In the genomic region with DNA sequence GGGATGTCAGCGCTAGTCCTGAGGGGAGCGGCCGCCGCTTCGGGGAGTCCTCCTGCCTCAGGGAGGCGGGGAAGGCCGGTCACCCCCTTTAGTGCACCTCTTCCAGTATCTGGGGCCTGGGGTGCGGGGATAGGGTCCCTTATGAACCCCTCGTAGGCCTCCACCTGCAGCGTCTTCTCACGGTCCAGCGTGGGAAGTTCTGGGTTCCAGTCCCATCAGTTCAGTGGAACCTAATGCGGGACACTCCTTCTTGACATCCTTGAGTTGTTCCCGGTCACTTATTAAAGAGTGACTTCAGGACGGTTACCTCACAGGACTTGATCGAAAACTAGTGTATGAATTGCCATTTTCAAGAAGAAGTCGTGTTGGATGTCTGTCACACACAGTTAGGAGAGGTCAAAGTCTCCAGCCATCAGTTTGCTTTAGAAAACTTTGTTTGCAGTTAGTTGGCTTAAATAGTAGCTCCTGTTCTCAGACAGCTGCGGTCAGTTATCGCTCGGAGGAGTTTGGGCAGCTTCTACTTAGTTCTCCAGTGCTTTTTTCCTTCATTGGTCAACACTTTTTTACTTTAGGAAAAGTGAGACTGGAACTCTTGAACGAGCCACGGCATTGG, we compare ENCODE assay signal across 8 mouse cellular contexts. TPM values are rescaled to one million over a fixed set of nuclear protein-coding genes. Genes with fewer than 3 reads are reported as not detected.
A peak's percentile ranks its signal among the peaks of the same experiment; 100 is the strongest.
DNase-seq lines count a peak whose midpoint lies in the region; ATAC-seq and TF ChIP-seq lines count a peak whose summit lies in the region.

No protein-coding gene starts in this region.

- no peak for TF ChIP-seq EP300 in heart, adult 2 months (IDR thresholded peaks at IDR 0.05; ENCODE audit: insufficient read depth, low read depth, low read length)

- H3K9me3 ChIP-seq in hindbrain, embryonic 14.5 days (ENCODE audit: control insufficient read depth, low read length) = no peaks in the 10 kb centered on the region
- H3K9me3 ChIP-seq in liver, embryonic 13.5 days (replicated peaks) = no peaks in the 10 kb centered on the region

- peak overlapping the region; percentile 97 for H3K4me3 ChIP-seq in heart, adult 2 months
- peak overlapping the region; percentile 52 for H3K4me3 ChIP-seq in cortical plate, adult 2 months (ENCODE audit: insufficient read depth, low read length)
- H3K4me3 ChIP-seq in hindbrain, embryonic 14.5 days (replicated peaks; ENCODE audit: low read length) = peak overlapping the region; percentile 84
- peak overlapping the region; percentile 71 for H3K4me3 ChIP-seq in liver, embryonic 13.5 days (replicated peaks)

- intact Hi-C loops in heart, adult 2 months (cut with DNase I) = loop anchor here (5.0 to 10.0 kb wide), 3 partner anchors 90 to 367 kb away; a partner anchor contains a TSS

- no peaks in the 10 kb centered on the region for H3K27me3 ChIP-seq in heart, adult 2 months (ENCODE audit: control insufficient read depth, insufficient read depth, low read length)
- H3K27me3 ChIP-seq in hindbrain, embryonic 14.5 days (ENCODE audit: control insufficient read depth, insufficient read depth, low read length) = no peaks in the 10 kb centered on the region
- no peaks in the 10 kb centered on the region for H3K27me3 ChIP-seq in liver, embryonic 13.5 days

- peak overlapping the region; percentile 81 for H3K9ac ChIP-seq in heart, adult 2 months (ENCODE audit: low read depth, low read length)
- peak overlapping the region; percentile 76 for H3K9ac ChIP-seq in hindbrain, embryonic 14.5 days
- H3K9ac ChIP-seq in liver, embryonic 13.5 days = peak overlapping the region; percentile 75

- H3K4me2 ChIP-seq in hindbrain, embryonic 14.5 days (replicated peaks) = peak overlapping the region; percentile 68
- H3K4me2 ChIP-seq in liver, embryonic 13.5 days = peak overlapping the region; percentile 92

- peaks cover 3% of the 10 kb centered on the region; the same call in 1 of the 2 replicates for H3K4me1 ChIP-seq in heart, adult 2 months (ENCODE audit: control insufficient read depth, insufficient read depth, low read length)
- H3K4me1 ChIP-seq in cortical plate, adult 2 months (ENCODE audit: control insufficient read depth, insufficient read depth, low read length) = peaks cover 2% of the 10 kb centered on the region; the same call in 1 of the 2 replicates
- H3K4me1 ChIP-seq in hindbrain, embryonic 14.5 days (replicated peaks; ENCODE audit: control insufficient read depth, insufficient read depth, low read length) = peaks cover 14% of the 10 kb centered on the region
- peaks cover 28% of the 10 kb centered on the region for H3K4me1 ChIP-seq in liver, embryonic 13.5 days (replicated peaks)

- ATAC-seq in hindbrain, embryonic 14.5 days (ENCODE audit: low FRiP score) = no peak
- ATAC-seq in liver, embryonic 13.5 days (ENCODE audit: low read depth) = no peak
- no peak for ATAC-seq in erythroid progenitor cell, adult 5-6 weeks (replicated peaks; ENCODE audit: low FRiP score, poor library complexity, severe bottlenecking)
- ATAC-seq in frontal cortex, adult (ENCODE audit: low TSS enrichment) = no peak

- peak overlapping the region; percentile 94 for H3K27ac ChIP-seq in heart, adult 2 months
- H3K27ac ChIP-seq in cortical plate, adult 2 months (ENCODE audit: insufficient read depth, low read length) = no peak overlapping the region
- H3K27ac ChIP-seq in hindbrain, embryonic 14.5 days = peak overlapping the region; percentile 69; the same call in 1 of the 2 replicates
- H3K27ac ChIP-seq in liver, embryonic 13.5 days = peak overlapping the region; percentile 75

- DNase-seq in heart, adult 2 months = peak in 1 of 2 experiments; percentile 8
- DNase-seq in heart, postnatal 4 days = no peak
- no peak for DNase-seq in hindbrain, embryonic 14.5 days (ENCODE audit: low spot score)
- DNase-seq in liver, embryonic 13.5 days = no peak
- no peak for DNase-seq in thymus, postnatal 0 days (ENCODE audit: low spot score)

- 16% methylated on average over 22 of the region's 22 CpGs for WGBS in heart, adult 2 months
- 26% methylated on average over 18 of the region's 22 CpGs for WGBS in hindbrain, embryonic 14.5 days
- WGBS in liver, embryonic 13.5 days (ENCODE audit: insufficient replicate concordance) = 17% methylated on average over 22 of the region's 22 CpGs

- no peaks in the 10 kb centered on the region; the same call in none of the 2 replicates for H3K36me3 ChIP-seq in heart, adult 2 months (ENCODE audit: control insufficient read depth, insufficient read depth, low read length)
- H3K36me3 ChIP-seq in hindbrain, embryonic 14.5 days (replicated peaks; ENCODE audit: control insufficient read depth, insufficient read depth) = no peaks in the 10 kb centered on the region
- H3K36me3 ChIP-seq in liver, embryonic 13.5 days = no peaks in the 10 kb centered on the region

- H3K79me2 ChIP-seq in heart, adult 2 months (replicated peaks; ENCODE audit: control insufficient read depth, insufficient read depth, low read length) = peaks cover 1% of the 10 kb centered on the region; the same call in 1 of the 2 replicates

- no peak for TF ChIP-seq CTCF in heart, adult 2 months (IDR thresholded peaks at IDR 0.05)
- no peak for TF ChIP-seq CTCF in cortical plate, adult 2 months (IDR thresholded peaks at IDR 0.05; ENCODE audit: extremely low read depth, insufficient read depth, low read length)

- TF ChIP-seq POLR2A in heart, adult 2 months (IDR thresholded peaks at IDR 0.05; ENCODE audit: insufficient read depth, low read depth, low read length) = 0 out of 2 replicates have a peak, but pooled peaks have one; percentile 11
- no peak for TF ChIP-seq POLR2A in cortical plate, adult 2 months (IDR thresholded peaks at IDR 0.05; ENCODE audit: extremely low read depth, insufficient read depth, low read length)

RNA-seq across cellular contexts. Expression of a gene that starts 0.8 kb away (rescaled TPM):
- total RNA-seq in heart, adult 2 months (2021) = 1 to 10 TPM; 4.1 to 4.5 TPM
- polyA plus RNA-seq in heart, adult 2 months (2012; rRNA removed) = 1.5 and 4.0 TPM in 2 replicates
- 1 to 10 TPM; 8.9 to 9.9 TPM for total RNA-seq in heart, postnatal 4 days (2021)
- 54.6 and 57.5 TPM in 2 replicates for polyA plus RNA-seq in cortical plate, adult 2 months (2012; rRNA removed)
- polyA plus RNA-seq in hindbrain, embryonic 14.5 days (2014; fragmentation: Nextera tagmentation; extraction: Ambion mirVana) = 418 and 450 TPM in 2 replicates
- 6.9 and 7.4 TPM in 2 replicates for polyA plus RNA-seq in liver, embryonic 13.5 days (2015; fragmentation: Nextera tagmentation; extraction: Ambion mirVana)
- 1.8 and 3.8 TPM in 2 replicates for total RNA-seq in erythroid progenitor cell, adult 5-6 weeks (2015; ENCODE audit: low replicate concordance)
- total RNA-seq in erythroid progenitor cell, adult 5-6 weeks (2017; ENCODE audit: low replicate concordance) = 1.0 and 2.2 TPM in 2 replicates
- 10.3 and 13.7 TPM in 2 replicates for polyA plus RNA-seq in thymus, postnatal 0 days (2015; fragmentation: Nextera tagmentation; extraction: Ambion mirVana)
